Mouse (Mus musculus) kidney, adult 2 months (tissue): Measurements from ENCODE around the gene Ephb3. TPM values are rescaled to one million over a fixed set of nuclear protein-coding genes. Genes with fewer than 3 reads are reported as not detected.
A peak's percentile ranks its signal among the peaks of the same experiment; 100 is the strongest.

ENCODE experiments used
- DNase-seq: peaks from one replicate; pipeline ENCODE4 v3.0.0; 2021
- H3K27ac ChIP-seq: fragments of 200-500 bp; 2 replicates; pipeline ENCODE4 v1.5.1; 2012; ENCODE audit warnings: low read depth, low read length, control low read depth, inconsistent platforms; ENCODE audit not compliant: insufficient read depth
- H3K27me3 ChIP-seq: fragments of 200-500 bp; replicated peaks from 2 replicates; pipeline ENCODE4 v1.6.1; 2012; ENCODE audit warnings: mild to moderate bottlenecking, moderate library complexity, low read length, inconsistent platforms; ENCODE audit not compliant: control insufficient read depth, insufficient read depth
- H3K36me3 ChIP-seq: fragments of 200-500 bp; 2 replicates; pipeline ENCODE4 v1.6.1; 2012; ENCODE audit warnings: mild to moderate bottlenecking, moderate library complexity, low read length, inconsistent platforms; ENCODE audit not compliant: control insufficient read depth, insufficient read depth
- H3K4me1 ChIP-seq: fragments of 200-500 bp; 2 replicates; pipeline ENCODE4 v1.6.1; 2011; ENCODE audit warnings: low read length; ENCODE audit not compliant: control insufficient read depth, insufficient read depth
- H3K4me3 ChIP-seq: fragments of 200-500 bp; 2 replicates; pipeline ENCODE4 v1.5.1; 2011; ENCODE audit warnings: mild to moderate bottlenecking, low read depth, low read length, control low read depth; ENCODE audit not compliant: insufficient read depth
- CTCF ChIP-seq: fragments of 200-500 bp; conservative IDR thresholded peaks from 2 replicates; pipeline ENCODE4 v1.5.1; 2011; ENCODE audit warnings: low read depth, mild to moderate bottlenecking, control low read depth, low read length, moderate library complexity, mixed read lengths; ENCODE audit not compliant: insufficient read depth, insufficient read length
- POLR2A ChIP-seq: fragments of 200-500 bp; IDR thresholded peaks from one replicate; pipeline ENCODE4 v1.6.1; 2011; ENCODE audit warnings: low read depth, low read length, control low read depth
- WGBS: fragments of 180-500 bp; shearing (Covaris S2); methylation state at CpG from one replicate; pipeline ENCODE4 v1.1.7; 2018; 5-methylcytosine and 5-hydroxymethylcytosine counted together
- polyA plus RNA-seq: library from polyadenylated mRNA; depleted of rRNA; stranded (reverse); fragments of >200 nt; gene quantifications from 2 replicates; pipeline ENCODE4 v1.2.3, GENCODE M21; 2012

Ephb3 gene
- polyA plus RNA-seq, 1 experiment, result 5.5 TPM

GRCm38 (mm10) chr16:21205093-21205886 is 735 bp downstream of the Ephb3 start:
- Histone ChIP-seq H3K4me3 (peak overlapping the region; percentile 65), H3K4me1 (no peaks in the 10 kb centered on the region), H3K27ac (no peak overlapping the region), H3K27me3 (no peaks in the 10 kb centered on the region), H3K36me3 (no peaks in the 10 kb centered on the region)
- no peak for TF ChIP-seq CTCF
- no peak for TF ChIP-seq POLR2A
- no peak for DNase-seq
- WGBS, result 5% methylated on average over 60 of the region's 60 CpGs

- no peaks in the 10 kb centered on the region for H3K36me3 ChIP-seq
- 67% methylated on average over 4 of the region's 4 CpGs for WGBS
- DNase-seq, result no peak
- TF ChIP-seq CTCF (no peak), POLR2A (no peak)
- H3K4me1 ChIP-seq, result peaks cover 6% of the 10 kb centered on the region; the same call in 1 of the 2 replicates
- H3K27ac ChIP-seq, result no peak overlapping the region
- H3K27me3 ChIP-seq, result no peaks in the 10 kb centered on the region
- H3K4me3 ChIP-seq, result no peak overlapping the region
Observed at GRCm38 (mm10) chr16:21208001-21208565, 3.5 kb downstream of the Ephb3 start.

GRCm38 (mm10) chr16:21209290-21209689 is 4.7 kb downstream of the Ephb3 start:
- peaks cover 6% of the 10 kb centered on the region; the same call in 1 of the 2 replicates for H3K4me1 ChIP-seq
- DNase-seq, result no peak
- no peak overlapping the region for H3K27ac ChIP-seq
- H3K27me3 ChIP-seq, result no peaks in the 10 kb centered on the region
- no peaks in the 10 kb centered on the region for H3K36me3 ChIP-seq
- 93% methylated on average over 3 of the region's 3 CpGs for WGBS
- no peak for TF ChIP-seq POLR2A
- TF ChIP-seq CTCF, result no peak
- H3K4me3 ChIP-seq, result no peak overlapping the region

- WGBS, result 62% methylated on average over 5 of the region's 5 CpGs
- H3K4me1 ChIP-seq, result peaks cover 6% of the 10 kb centered on the region; the same call in 1 of the 2 replicates
- no peak for TF ChIP-seq CTCF
- H3K4me3 ChIP-seq, result no peak overlapping the region
- no peaks in the 10 kb centered on the region for H3K36me3 ChIP-seq
- 0 out of 2 replicates have a peak overlapping the region, but pooled peaks have one; percentile 39 for H3K27ac ChIP-seq
- no peaks in the 10 kb centered on the region for H3K27me3 ChIP-seq
- DNase-seq, result no peak
Observed at GRCm38 (mm10) chr16:21210204-21210603, 5.6 kb downstream of the Ephb3 start.

DNA sequence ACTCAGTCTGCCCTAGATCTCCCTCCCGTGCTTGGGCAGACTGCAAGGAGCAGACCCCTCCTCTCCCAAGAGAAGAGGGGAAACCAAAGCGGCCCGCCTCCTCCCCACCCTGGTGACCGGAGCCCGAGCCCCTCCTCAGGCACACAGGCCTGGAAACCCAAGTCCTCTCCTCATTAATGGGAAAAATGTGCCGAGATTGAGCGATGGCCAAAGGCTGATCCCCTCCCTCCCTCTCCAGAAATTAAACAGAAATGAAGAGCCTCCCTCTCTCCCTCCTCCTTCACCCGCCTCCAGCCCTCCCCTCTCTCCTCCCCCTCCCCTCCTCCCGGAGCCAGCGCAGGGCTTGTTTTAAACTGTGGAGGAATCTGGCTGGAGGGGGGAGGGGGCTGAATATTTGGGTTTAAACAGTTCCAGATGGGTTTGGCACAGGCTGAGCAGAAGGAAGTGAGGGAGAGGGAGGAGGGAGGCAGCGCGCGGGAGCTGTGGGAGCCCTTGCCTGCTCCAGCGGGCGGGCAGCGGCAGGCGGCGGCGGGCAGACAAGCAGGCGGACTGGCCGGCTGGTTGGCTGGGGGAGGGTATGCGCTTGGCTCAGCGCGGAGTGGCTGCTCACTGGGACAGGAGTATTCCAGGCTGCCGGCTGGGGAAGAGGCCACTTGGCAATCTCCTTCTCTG is 6.2 kb downstream of the Ephb3 start:
- Histone ChIP-seq H3K27me3 (no peaks in the 10 kb centered on the region), H3K27ac (peak overlapping the region; percentile 39; the same call in 1 of the 2 replicates), H3K4me1 (peaks cover 6% of the 10 kb centered on the region; the same call in 1 of the 2 replicates), H3K36me3 (no peaks in the 10 kb centered on the region), H3K4me3 (peak overlapping the region; percentile 32)
- WGBS, result 4% methylated on average over 25 of the region's 25 CpGs
- DNase-seq, result peak; percentile 92
- TF ChIP-seq CTCF, result no peak
- TF ChIP-seq POLR2A, result no peak

GRCm38 (mm10) chr16:21211501-21211900 is 6.9 kb downstream of the Ephb3 start:
- Histone ChIP-seq H3K27ac (peak overlapping the region; percentile 26; the same call in 1 of the 2 replicates), H3K4me1 (peaks cover 9% of the 10 kb centered on the region; the same call in 1 of the 2 replicates), H3K27me3 (no peaks in the 10 kb centered on the region), H3K4me3 (peak overlapping the region; percentile 32; the same call in 1 of the 2 replicates), H3K36me3 (no peaks in the 10 kb centered on the region)
- 68% methylated on average over 4 of the region's 4 CpGs for WGBS
- TF ChIP-seq POLR2A (no peak), CTCF (no peak)
- no peak for DNase-seq

GRCm38 (mm10) chr16:21212369-21212768 is 7.8 kb downstream of the Ephb3 start:
- H3K4me1 ChIP-seq, result peaks cover 9% of the 10 kb centered on the region; the same call in 1 of the 2 replicates
- TF ChIP-seq POLR2A (no peak), CTCF (no peak)
- H3K36me3 ChIP-seq, result no peaks in the 10 kb centered on the region
- no peak overlapping the region for H3K27ac ChIP-seq
- no peak for DNase-seq
- no peaks in the 10 kb centered on the region for H3K27me3 ChIP-seq
- 95% methylated on average over 1 of the region's 1 CpGs for WGBS
- no peak overlapping the region for H3K4me3 ChIP-seq
